Mouse (Mus musculus): Measurements from ENCODE around the gene Slamf6. TPM values are rescaled to one million over a fixed set of nuclear protein-coding genes. Genes with fewer than 3 reads are reported as not detected.

Gene Slamf6
- polyA plus RNA-seq, 1 experiment from 2014 or later = not detected

DNA sequence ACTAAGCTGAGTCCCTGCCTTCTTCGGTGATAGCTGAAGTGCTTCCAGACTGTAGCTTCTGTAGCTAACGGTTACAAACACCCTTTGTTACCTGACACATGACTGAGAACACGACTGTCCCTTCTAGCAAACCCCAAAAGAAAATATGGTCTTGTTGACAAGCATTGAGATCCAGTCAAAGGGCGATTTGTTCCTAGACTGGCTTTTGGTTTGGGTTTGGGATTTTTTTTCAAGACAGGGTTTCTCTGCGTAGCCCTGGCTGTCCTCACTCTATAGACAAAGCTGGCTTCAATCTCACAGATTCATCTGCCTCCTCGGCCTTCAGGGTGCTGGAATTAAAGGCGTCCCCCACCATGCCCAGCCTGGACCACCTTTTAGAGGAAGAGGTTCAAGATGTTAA, 79.4 kb downstream of the Slamf6 start:
- no peaks in the 10 kb centered on the region for H3K36me3 ChIP-seq (ENCODE audit: control insufficient read depth, insufficient read depth, low read length)
- DNase-seq (ENCODE audit: low spot score) = no peak

GRCm38 (mm10) chr1:171998820-171999597, 81.7 kb downstream of the Slamf6 start:
- no peak for ATAC-seq (replicated peaks; ENCODE audit: low FRiP score)
- WGBS = 93% methylated on average over 13 of the region's 13 CpGs
- H3K4me3 ChIP-seq (ENCODE audit: low read depth, low read length) = no peak overlapping the region
- DNase-seq (ENCODE audit: low spot score) = no peak
- H3K27me3 ChIP-seq (ENCODE audit: control insufficient read depth, insufficient read depth, low read length) = no peaks in the 10 kb centered on the region
- H3K9me3 ChIP-seq (ENCODE audit: control insufficient read depth, low read length) = no peaks in the 10 kb centered on the region
- no peak overlapping the region for H3K9ac ChIP-seq (ENCODE audit: low read length)
- no peak overlapping the region for H3K27ac ChIP-seq (ENCODE audit: low read depth, low read length)
- H3K4me1 ChIP-seq (replicated peaks; ENCODE audit: control insufficient read depth, insufficient read depth, low read length) = no peaks in the 10 kb centered on the region
- peaks cover 1% of the 10 kb centered on the region; the same call in 1 of the 2 replicates for H3K36me3 ChIP-seq (ENCODE audit: control insufficient read depth, insufficient read depth, low read length)
- H3K4me2 ChIP-seq (ENCODE audit: low read depth, low read length, severe bottlenecking) = no peak overlapping the region

More for the DNA sequence above, 79.4 kb downstream of the Slamf6 start:
- 83% methylated on average over 7 of the region's 7 CpGs for WGBS
- Histone ChIP-seq H3K9me3 (ENCODE audit: control insufficient read depth, low read length) (no peaks in the 10 kb centered on the region), H3K27ac (ENCODE audit: low read depth, low read length) (no peak overlapping the region), H3K27me3 (ENCODE audit: control insufficient read depth, insufficient read depth, low read length) (no peaks in the 10 kb centered on the region), H3K4me2 (ENCODE audit: low read depth, low read length, severe bottlenecking) (no peak overlapping the region), H3K4me3 (ENCODE audit: low read depth, low read length) (no peak overlapping the region), H3K4me1 (replicated peaks; ENCODE audit: control insufficient read depth, insufficient read depth, low read length) (no peaks in the 10 kb centered on the region), H3K9ac (ENCODE audit: low read length) (no peak overlapping the region)
- ATAC-seq (replicated peaks; ENCODE audit: low FRiP score) = no peak

GRCm38 (mm10) chr1:172000641-172001040, 83.3 kb downstream of the Slamf6 start:
- H3K9ac ChIP-seq (ENCODE audit: low read length) = no peak overlapping the region
- WGBS = 58% methylated on average over 3 of the region's 3 CpGs
- H3K4me2 ChIP-seq (ENCODE audit: low read depth, low read length, severe bottlenecking) = no peak overlapping the region
- no peak overlapping the region for H3K27ac ChIP-seq (ENCODE audit: low read depth, low read length)
- H3K4me3 ChIP-seq (ENCODE audit: low read depth, low read length) = no peak overlapping the region
- H3K4me1 ChIP-seq (replicated peaks; ENCODE audit: control insufficient read depth, insufficient read depth, low read length) = no peaks in the 10 kb centered on the region
- DNase-seq (ENCODE audit: low spot score) (peak; percentile 82), ATAC-seq (replicated peaks; ENCODE audit: low FRiP score) (peak; percentile 55)
- no peaks in the 10 kb centered on the region for H3K27me3 ChIP-seq (ENCODE audit: control insufficient read depth, insufficient read depth, low read length)
- H3K36me3 ChIP-seq (ENCODE audit: control insufficient read depth, insufficient read depth, low read length) = peaks cover 9% of the 10 kb centered on the region
- no peaks in the 10 kb centered on the region for H3K9me3 ChIP-seq (ENCODE audit: control insufficient read depth, low read length)

DNA sequence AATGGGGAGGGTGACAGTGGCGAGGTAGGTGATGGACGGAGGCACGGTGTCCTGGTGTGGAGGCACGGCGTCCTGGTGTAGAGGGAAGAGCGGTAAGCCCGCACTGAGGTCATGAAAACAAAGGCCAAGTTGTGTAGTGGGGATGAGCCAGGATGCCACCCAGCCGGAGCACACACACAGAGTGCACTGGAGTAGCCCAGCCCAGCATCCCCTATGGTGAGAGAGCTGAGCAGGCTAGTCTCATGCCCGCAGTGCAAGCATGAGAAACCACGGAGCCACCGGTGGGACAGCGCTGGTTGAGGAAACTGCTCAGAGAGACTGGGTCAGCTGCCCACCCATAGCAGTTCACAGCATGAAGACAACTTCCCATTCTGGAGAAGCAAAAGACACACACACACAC, 84.3 kb downstream of the Slamf6 start:
- Histone ChIP-seq H3K9ac (ENCODE audit: low read length) (no peak overlapping the region), H3K9me3 (ENCODE audit: control insufficient read depth, low read length) (no peaks in the 10 kb centered on the region), H3K36me3 (ENCODE audit: control insufficient read depth, insufficient read depth, low read length) (peaks cover 14% of the 10 kb centered on the region), H3K4me3 (ENCODE audit: low read depth, low read length) (no peak overlapping the region), H3K27ac (ENCODE audit: low read depth, low read length) (no peak overlapping the region), H3K27me3 (ENCODE audit: control insufficient read depth, insufficient read depth, low read length) (no peaks in the 10 kb centered on the region), H3K4me1 (replicated peaks; ENCODE audit: control insufficient read depth, insufficient read depth, low read length) (no peaks in the 10 kb centered on the region), H3K4me2 (ENCODE audit: low read depth, low read length, severe bottlenecking) (no peak overlapping the region)
- ATAC-seq (replicated peaks; ENCODE audit: low FRiP score) = peak; percentile 47
- DNase-seq (ENCODE audit: low spot score) = no peak
- 38% methylated on average over 12 of the region's 12 CpGs for WGBS

Other genes with a start within 250 kb of the Slamf6 start
- not detected in 2 replicates for gene Cd48, start 235.5 kb upstream of the Slamf6 start, polyA plus RNA-seq (2014; fragmentation: Nextera tagmentation; extraction: Ambion mirVana)
- gene Slamf1, start 150.4 kb upstream of the Slamf6 start, polyA plus RNA-seq (2014; fragmentation: Nextera tagmentation; extraction: Ambion mirVana) = 0.27 and 0.35 TPM in 2 replicates
- 0.69 and 0.87 TPM in 2 replicates for gene Cd84, start 77.8 kb upstream of the Slamf6 start, polyA plus RNA-seq (2014; fragmentation: Nextera tagmentation; extraction: Ambion mirVana)
- not detected in 2 replicates for gene Gm10521, start 21.9 kb upstream of the Slamf6 start, polyA plus RNA-seq (2014; fragmentation: Nextera tagmentation; extraction: Ambion mirVana)
- gene Vangl2, start 110.9 kb downstream of the Slamf6 start, polyA plus RNA-seq (2014; fragmentation: Nextera tagmentation; extraction: Ambion mirVana) = 47.0 and 49.3 TPM in 2 replicates
- gene Nhlh1, start 140.1 kb downstream of the Slamf6 start, polyA plus RNA-seq (2014; fragmentation: Nextera tagmentation; extraction: Ambion mirVana) = 6.0 and 7.6 TPM in 2 replicates
- gene Copa, start 165.0 kb downstream of the Slamf6 start, polyA plus RNA-seq (2014; fragmentation: Nextera tagmentation; extraction: Ambion mirVana) = 182 and 187 TPM in 2 replicates
- gene Ncstn, start 165.3 kb downstream of the Slamf6 start, polyA plus RNA-seq (2014; fragmentation: Nextera tagmentation; extraction: Ambion mirVana) = 107 and 117 TPM in 2 replicates
- gene Pex19, start 209.2 kb downstream of the Slamf6 start, polyA plus RNA-seq (2014; fragmentation: Nextera tagmentation; extraction: Ambion mirVana) = 146 and 150 TPM in 2 replicates
- gene Dcaf8, start 230.6 kb downstream of the Slamf6 start, polyA plus RNA-seq (2014; fragmentation: Nextera tagmentation; extraction: Ambion mirVana) = 116 and 118 TPM in 2 replicates

Measured in forebrain, embryonic 11.5 days (tissue).